Mouse (Mus musculus) cerebellum, postnatal 4 days (tissue): Measurements from ENCODE around the gene Olfr1437.
"Not testable (repeated sequence)": the region's sequence is repeated elsewhere in the genome, so short reads cannot be mapped to it uniquely, and the experiment has no call there.

Source experiments
- DNase-seq, 2 experiments: peaks; one replicate each; pipeline ENCODE4 v3.0.0; 2022; ENCODE audit warnings: low spot score in 2 of 2, mixed read lengths in 1 of 2

The Olfr1437 gene

GRCm38 (mm10) chr19:12325001-12325400 is at the start of gene Olfr1437:
Olfr1437 (minus strand) TSS chr19:12325101.
- DNase-seq: no peak

- DNase-seq: no peak
Observed at GRCm38 (mm10) chr19:12374465-12375025, 49.6 kb upstream of the Olfr1437 start.

- no peak for DNase-seq
Observed at GRCm38 (mm10) chr19:12373004-12373403, 48.1 kb upstream of the Olfr1437 start.

GRCm38 (mm10) chr19:12335810-12336209 is 10.9 kb upstream of the Olfr1437 start, which contains the start of gene Olfr1438-ps1:
Olfr1438-ps1 (minus strand) TSS chr19:12335910.
- no peak for DNase-seq

DNA sequence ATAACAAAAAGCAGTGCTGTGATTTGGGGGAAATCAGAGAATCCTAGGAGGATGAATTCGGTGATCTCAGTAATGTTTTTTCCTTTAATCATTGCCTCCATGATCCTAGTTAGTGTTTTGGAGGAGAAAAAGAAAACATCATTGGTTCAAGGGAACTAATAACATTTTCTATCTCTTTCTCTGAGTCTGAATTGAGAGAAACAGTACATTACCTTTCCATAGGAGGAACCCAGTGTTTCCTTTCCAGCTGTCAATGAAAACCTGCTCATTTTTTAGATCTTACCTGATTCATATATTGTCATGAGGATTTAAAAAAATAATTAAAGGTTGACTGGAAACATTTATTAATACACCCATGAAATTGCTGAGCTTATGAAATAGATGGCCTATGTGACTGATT is 25.9 kb downstream of the Olfr1437 start, which contains the start of gene Olfr1436:
Olfr1436 (minus strand) TSS at position 101 of the 400 bp plus-strand sequence.
- not testable (repeated sequence) for DNase-seq

- no peak for DNase-seq
Observed at GRCm38 (mm10) chr19:12292979-12293378, 31.9 kb downstream of the Olfr1437 start.

GRCm38 (mm10) chr19:12279554-12279953 is 45.3 kb downstream of the Olfr1437 start, which contains the start of gene Olfr1434:
Olfr1434 (plus strand) TSS chr19:12279854.
- DNase-seq: no peak
